Mouse (Mus musculus) E14TG2a.4 (cell line): ENCODE results near the gene Flt3l.

ENCODE experiments used
- CTCF ChIP-seq: conservative IDR thresholded peaks from 2 replicates; pipeline ENCODE4 v1.5.1; 2014; ENCODE audit warnings: low read length
- NANOG ChIP-seq: IDR thresholded peaks from 2 replicates; pipeline ENCODE4 v1.6.1; 2014; ENCODE audit warnings: borderline replicate concordance, low read length, mixed read lengths
- POU5F1 ChIP-seq: IDR thresholded peaks from 2 replicates; pipeline ENCODE4 v1.6.1; 2014; ENCODE audit warnings: low read length, borderline replicate concordance

GRCm38 (mm10) chr7:45153586-45153985, 17.4 kb upstream of the Flt3l start:
- TF ChIP-seq CTCF, result no peak
- no peak for TF ChIP-seq NANOG
- TF ChIP-seq POU5F1, result no peak
